Mouse (Mus musculus) ES-Bruce4 (cell line): ENCODE measurements around the gene Adap1.

ENCODE experiments used
- CTCF ChIP-seq: IDR thresholded peaks from one replicate; pipeline ENCODE4 v1.8.1; 2011; ENCODE audit warnings: low read depth, low read length
- EP300 ChIP-seq: IDR thresholded peaks from 2 replicates; pipeline ENCODE4 v1.6.1; 2011; ENCODE audit warnings: low read depth, low read length; ENCODE audit not compliant: insufficient read depth
- POLR2A ChIP-seq: IDR thresholded peaks from one replicate; pipeline ENCODE4 v1.8.1; 2011; ENCODE audit warnings: low read length; ENCODE audit not compliant: insufficient read depth

DNA sequence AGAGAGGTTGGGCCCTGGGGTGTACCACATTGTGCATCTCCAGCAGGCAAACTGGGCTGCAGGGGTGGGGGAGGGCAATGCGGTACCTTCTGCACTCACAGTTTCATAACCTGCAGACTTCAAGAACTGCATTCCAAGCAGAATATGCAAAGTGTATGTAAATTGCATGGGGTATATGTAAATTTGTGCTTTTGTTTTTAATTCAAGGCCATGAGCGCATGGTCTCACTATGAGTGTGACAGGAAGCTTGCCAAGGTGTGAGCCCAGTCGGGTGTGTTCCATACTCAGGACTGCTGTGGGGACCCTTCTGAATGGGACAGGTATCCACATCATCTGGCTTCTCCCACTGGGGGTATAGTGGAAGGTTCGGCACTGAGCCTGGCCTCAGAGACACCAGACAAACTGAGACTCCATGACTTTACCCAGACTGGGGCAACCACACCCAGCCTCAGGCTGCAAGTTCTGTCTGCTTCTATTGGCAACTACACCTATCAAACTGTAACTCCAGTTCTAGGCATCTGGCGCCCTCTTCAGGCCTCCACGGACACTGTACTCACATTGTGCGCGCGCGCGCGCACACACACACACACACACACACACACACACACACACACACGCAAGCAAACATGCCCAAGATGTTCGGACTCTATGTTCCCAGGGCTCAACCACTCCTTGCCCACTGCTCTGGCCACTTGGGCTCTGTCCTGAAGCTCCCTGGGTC is 41.8 kb downstream of the Adap1 start:
- TF ChIP-seq CTCF (peak; percentile 9), POLR2A (no peak), EP300 (no peak)
